Mouse (Mus musculus): ENCODE measurements around the gene 0610030E20Rik. TPM values are rescaled to one million over a fixed set of nuclear protein-coding genes. Genes with fewer than 3 reads are reported as not detected.
A peak's percentile ranks its signal among the peaks of the same experiment; 100 is the strongest.

0610030E20Rik gene
- polyA plus RNA-seq, 1 experiment from 2014 or later: 17.1 TPM

DNA sequence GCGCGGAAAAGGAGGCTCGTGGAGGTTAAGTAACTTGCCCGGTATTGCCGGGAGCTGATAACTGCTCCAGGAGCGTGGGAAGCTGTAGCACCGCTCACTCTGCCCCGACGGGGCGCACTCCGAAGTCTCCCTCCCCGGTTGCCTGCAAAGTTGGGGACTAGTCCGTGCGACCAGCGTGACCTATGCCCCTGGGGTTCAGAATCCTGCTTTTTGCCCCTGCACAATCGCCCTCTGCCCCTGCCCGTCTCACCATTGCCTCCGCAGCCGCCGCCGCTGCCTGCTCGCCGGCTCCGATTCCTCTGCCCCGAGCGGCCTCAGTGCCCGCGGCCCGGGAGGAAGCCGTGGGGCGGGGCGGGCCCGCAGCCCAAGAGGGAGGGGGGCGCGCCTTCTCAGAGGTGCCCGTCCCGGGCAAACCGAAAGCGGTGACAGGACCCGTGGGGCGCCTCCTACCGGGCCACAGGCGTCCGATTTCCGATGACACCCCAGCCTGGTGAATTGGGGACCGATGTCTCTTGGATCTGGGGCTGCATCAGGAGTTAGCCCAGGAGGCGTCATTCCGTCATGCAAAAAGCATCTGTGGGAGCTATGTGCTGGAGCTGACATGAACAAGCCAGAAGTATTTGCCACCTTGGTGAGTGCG lies 33.1 kb downstream of the 0610030E20Rik start, which contains the start of gene Vamp5:
TSS of gene Vamp5 (minus strand) at position 338 of the 640 bp plus-strand sequence.
- ATAC-seq (replicated peaks; ENCODE audit: low FRiP score): peak; percentile 78
- Histone ChIP-seq H3K4me3 (ENCODE audit: low read depth, low read length) (peak within 1 kb of the TSS; percentile 78), H3K27ac (ENCODE audit: low read depth, low read length) (peak within 1 kb of the TSS; percentile 83), H3K9me3 (ENCODE audit: control insufficient read depth, low read length) (no peaks in the 10 kb centered on the region), H3K4me1 (replicated peaks; ENCODE audit: control insufficient read depth, insufficient read depth, low read length) (peaks cover 39% of the 10 kb centered on the region), H3K36me3 (ENCODE audit: control insufficient read depth, insufficient read depth, low read length) (peaks cover 4% of the 10 kb centered on the region; the same call in 1 of the 2 replicates), H3K4me2 (peak within 1 kb of the TSS; percentile 68), H3K27me3 (replicated peaks; ENCODE audit: control insufficient read depth, insufficient read depth, low read length) (no peaks in the 10 kb centered on the region), H3K9ac (ENCODE audit: low read depth, low read length) (peak within 1 kb of the TSS; percentile 80)
- DNase-seq (ENCODE audit: low spot score): peak; percentile 80
- WGBS: under 1% methylated on average over 49 of the region's 49 CpGs

DNA sequence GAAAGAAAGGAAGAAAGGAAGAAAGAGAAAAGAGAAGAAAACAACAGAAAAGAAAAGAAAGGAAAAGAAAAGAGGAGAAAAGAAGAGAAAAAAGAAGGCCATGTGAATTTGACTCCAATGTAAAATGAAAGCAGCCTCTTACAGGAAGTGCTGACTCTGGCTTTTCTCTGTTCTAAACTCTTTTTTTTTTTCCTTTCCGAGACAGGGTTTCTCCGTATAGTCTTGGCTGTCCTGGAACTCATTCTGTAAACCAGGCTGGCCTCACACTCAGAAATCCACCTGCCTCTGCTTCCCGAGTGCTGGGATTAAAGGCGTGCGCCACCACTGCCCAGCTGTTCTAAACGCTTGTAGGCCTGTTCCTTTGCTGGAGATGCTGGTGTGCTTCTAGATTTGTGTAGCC lies 35.4 kb downstream of the 0610030E20Rik start:
- peak overlapping the region; percentile 94 for H3K27ac ChIP-seq (ENCODE audit: low read depth, low read length)
- H3K9ac ChIP-seq (ENCODE audit: low read depth, low read length): no peak overlapping the region
- WGBS: 81% methylated on average over 6 of the region's 6 CpGs
- H3K9me3 ChIP-seq (ENCODE audit: control insufficient read depth, low read length): no peaks in the 10 kb centered on the region
- peaks cover 7% of the 10 kb centered on the region; the same call in 1 of the 2 replicates for H3K36me3 ChIP-seq (ENCODE audit: control insufficient read depth, insufficient read depth, low read length)
- H3K27me3 ChIP-seq (replicated peaks; ENCODE audit: control insufficient read depth, insufficient read depth, low read length): no peaks in the 10 kb centered on the region
- ATAC-seq (replicated peaks; ENCODE audit: low FRiP score): no peak
- no peak overlapping the region for H3K4me2 ChIP-seq
- H3K4me1 ChIP-seq (replicated peaks; ENCODE audit: control insufficient read depth, insufficient read depth, low read length): peaks cover 46% of the 10 kb centered on the region
- H3K4me3 ChIP-seq (ENCODE audit: low read depth, low read length): no peak overlapping the region
- DNase-seq (ENCODE audit: low spot score): no peak

DNA sequence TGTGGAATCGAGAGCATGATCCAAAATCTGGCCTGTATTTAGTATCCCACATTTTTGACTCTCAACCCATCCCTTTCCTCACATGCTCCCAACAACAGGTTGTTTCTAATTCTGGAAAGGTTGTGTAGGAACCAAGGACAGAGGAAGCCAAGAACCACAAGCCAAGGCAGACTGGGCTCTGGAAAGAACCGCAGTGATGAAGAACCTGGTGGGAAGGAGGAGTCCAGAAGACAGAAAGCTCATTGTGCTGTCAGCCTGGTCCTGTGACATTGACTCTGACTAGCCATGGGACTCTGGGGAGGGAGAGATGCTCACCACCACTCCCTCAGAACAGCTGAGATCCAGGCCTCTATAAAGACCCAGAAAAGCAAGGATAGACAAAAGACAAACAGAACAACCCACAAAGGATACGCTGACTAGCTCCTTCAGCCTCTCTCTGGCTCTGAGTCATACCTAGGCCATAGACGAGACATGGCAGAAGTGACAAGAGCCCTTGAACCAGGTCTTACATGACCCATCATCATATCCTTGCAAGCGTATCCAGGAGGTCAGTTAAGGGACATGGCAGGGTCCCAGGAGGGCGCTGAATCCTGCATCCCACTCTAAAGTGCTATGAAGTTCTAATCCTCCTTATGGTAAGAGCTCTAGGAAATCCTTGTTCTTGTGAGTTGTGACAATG lies 36.2 kb downstream of the 0610030E20Rik start:
- H3K4me3 ChIP-seq (ENCODE audit: low read depth, low read length): no peak overlapping the region

GRCm38 (mm10) chr6:72383952-72384351 lies 36.8 kb downstream of the 0610030E20Rik start:
- no peaks in the 10 kb centered on the region for H3K27me3 ChIP-seq (replicated peaks; ENCODE audit: control insufficient read depth, insufficient read depth, low read length)
- DNase-seq (ENCODE audit: low spot score): no peak
- H3K4me3 ChIP-seq (ENCODE audit: low read depth, low read length): no peak overlapping the region
- peak overlapping the region; percentile 10 for H3K9ac ChIP-seq (ENCODE audit: low read depth, low read length)
- ATAC-seq (replicated peaks; ENCODE audit: low FRiP score): peak; percentile 90
- peaks cover 7% of the 10 kb centered on the region; the same call in 1 of the 2 replicates for H3K36me3 ChIP-seq (ENCODE audit: control insufficient read depth, insufficient read depth, low read length)
- H3K4me2 ChIP-seq: peak overlapping the region; percentile 47
- peaks cover 54% of the 10 kb centered on the region for H3K4me1 ChIP-seq (replicated peaks; ENCODE audit: control insufficient read depth, insufficient read depth, low read length)
- 57% methylated on average over 7 of the region's 7 CpGs for WGBS
- H3K27ac ChIP-seq (ENCODE audit: low read depth, low read length): peak overlapping the region; percentile 94
- H3K9me3 ChIP-seq (ENCODE audit: control insufficient read depth, low read length): no peaks in the 10 kb centered on the region

More for the DNA sequence above, 36.2 kb downstream of the 0610030E20Rik start:
- Histone ChIP-seq H3K4me1 (replicated peaks; ENCODE audit: control insufficient read depth, insufficient read depth, low read length) (peaks cover 52% of the 10 kb centered on the region), H3K27me3 (replicated peaks; ENCODE audit: control insufficient read depth, insufficient read depth, low read length) (no peaks in the 10 kb centered on the region), H3K9ac (ENCODE audit: low read depth, low read length) (peak overlapping the region; percentile 10), H3K4me2 (peak overlapping the region; percentile 47), H3K36me3 (ENCODE audit: control insufficient read depth, insufficient read depth, low read length) (peaks cover 7% of the 10 kb centered on the region; the same call in 1 of the 2 replicates), H3K9me3 (ENCODE audit: control insufficient read depth, low read length) (no peaks in the 10 kb centered on the region), H3K27ac (ENCODE audit: low read depth, low read length) (peak overlapping the region; percentile 94)
- ATAC-seq (replicated peaks; ENCODE audit: low FRiP score) (no peak; the same call in 1 of the 2 replicates), DNase-seq (ENCODE audit: low spot score) (no peak)
- 67% methylated on average over 6 of the region's 6 CpGs for WGBS

- peaks cover 59% of the 10 kb centered on the region for H3K4me1 ChIP-seq (replicated peaks; ENCODE audit: control insufficient read depth, insufficient read depth, low read length)
- H3K9ac ChIP-seq (ENCODE audit: low read depth, low read length): no peak overlapping the region
- H3K4me3 ChIP-seq (ENCODE audit: low read depth, low read length): no peak overlapping the region
- peaks cover 7% of the 10 kb centered on the region; the same call in 1 of the 2 replicates for H3K36me3 ChIP-seq (ENCODE audit: control insufficient read depth, insufficient read depth, low read length)
- H3K27me3 ChIP-seq (replicated peaks; ENCODE audit: control insufficient read depth, insufficient read depth, low read length): no peaks in the 10 kb centered on the region
- DNase-seq (ENCODE audit: low spot score) (no peak), ATAC-seq (replicated peaks; ENCODE audit: low FRiP score) (no peak)
- H3K27ac ChIP-seq (ENCODE audit: low read depth, low read length): peak overlapping the region; percentile 94
- WGBS: 56% methylated on average over 4 of the region's 4 CpGs
- no peaks in the 10 kb centered on the region for H3K9me3 ChIP-seq (ENCODE audit: control insufficient read depth, low read length)
- H3K4me2 ChIP-seq: peak overlapping the region; percentile 1; the same call in 1 of the 2 replicates
Measured at GRCm38 (mm10) chr6:72385258-72385657, 38.1 kb downstream of the 0610030E20Rik start.

GRCm38 (mm10) chr6:72386561-72386960 lies 39.4 kb downstream of the 0610030E20Rik start:
- WGBS: 91% methylated on average over 2 of the region's 2 CpGs
- no peak overlapping the region for H3K4me3 ChIP-seq (ENCODE audit: low read depth, low read length)
- H3K4me1 ChIP-seq (replicated peaks; ENCODE audit: control insufficient read depth, insufficient read depth, low read length): peaks cover 59% of the 10 kb centered on the region
- H3K9ac ChIP-seq (ENCODE audit: low read depth, low read length): no peak overlapping the region
- H3K9me3 ChIP-seq (ENCODE audit: control insufficient read depth, low read length): no peaks in the 10 kb centered on the region
- no peak for ATAC-seq (replicated peaks; ENCODE audit: low FRiP score)
- peaks cover 7% of the 10 kb centered on the region; the same call in 1 of the 2 replicates for H3K36me3 ChIP-seq (ENCODE audit: control insufficient read depth, insufficient read depth, low read length)
- H3K27ac ChIP-seq (ENCODE audit: low read depth, low read length): peak overlapping the region; percentile 94; the same call in 1 of the 2 replicates
- H3K27me3 ChIP-seq (replicated peaks; ENCODE audit: control insufficient read depth, insufficient read depth, low read length): no peaks in the 10 kb centered on the region
- peak overlapping the region; percentile 29; the same call in 1 of the 2 replicates for H3K4me2 ChIP-seq
- DNase-seq (ENCODE audit: low spot score): no peak

DNA sequence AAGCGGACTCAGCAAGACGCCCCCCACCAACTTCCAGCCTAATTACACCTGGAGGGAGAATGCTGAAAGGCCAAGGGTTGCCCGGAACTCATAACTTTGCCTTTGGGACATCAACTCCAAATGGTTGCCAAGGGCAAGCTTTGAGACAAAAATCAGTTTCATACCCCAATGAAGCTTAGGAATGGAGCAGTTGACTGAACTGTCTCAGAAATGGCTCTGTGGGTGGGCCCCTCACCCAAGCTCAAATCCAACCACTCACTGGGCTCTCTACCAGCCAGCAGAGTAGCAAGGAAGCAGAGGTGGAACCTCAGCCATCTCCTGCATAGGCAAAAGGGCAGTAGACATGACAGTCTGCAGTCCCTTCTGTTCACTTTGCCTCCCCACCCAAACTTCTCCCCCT lies 40.7 kb downstream of the 0610030E20Rik start:
- peak overlapping the region; percentile 100 for H3K27ac ChIP-seq (ENCODE audit: low read depth, low read length)
- ATAC-seq (replicated peaks; ENCODE audit: low FRiP score): no peak
- H3K4me2 ChIP-seq: peak overlapping the region; percentile 69
- H3K9me3 ChIP-seq (ENCODE audit: control insufficient read depth, low read length): no peaks in the 10 kb centered on the region
- H3K4me3 ChIP-seq (ENCODE audit: low read depth, low read length): peak overlapping the region; percentile 77
- H3K36me3 ChIP-seq (ENCODE audit: control insufficient read depth, insufficient read depth, low read length): peaks cover 7% of the 10 kb centered on the region; the same call in 1 of the 2 replicates
- WGBS: 86% methylated on average over 3 of the region's 3 CpGs
- H3K4me1 ChIP-seq (replicated peaks; ENCODE audit: control insufficient read depth, insufficient read depth, low read length): peaks cover 55% of the 10 kb centered on the region
- peak overlapping the region; percentile 88 for H3K9ac ChIP-seq (ENCODE audit: low read depth, low read length)
- H3K27me3 ChIP-seq (replicated peaks; ENCODE audit: control insufficient read depth, insufficient read depth, low read length): no peaks in the 10 kb centered on the region
- DNase-seq (ENCODE audit: low spot score): no peak

- Histone ChIP-seq H3K27ac (ENCODE audit: low read depth, low read length) (peak overlapping the region; percentile 100), H3K4me2 (peak overlapping the region; percentile 69), H3K4me1 (replicated peaks; ENCODE audit: control insufficient read depth, insufficient read depth, low read length) (peaks cover 51% of the 10 kb centered on the region), H3K36me3 (ENCODE audit: control insufficient read depth, insufficient read depth, low read length) (peaks cover 7% of the 10 kb centered on the region; the same call in 1 of the 2 replicates), H3K9ac (ENCODE audit: low read depth, low read length) (peak overlapping the region; percentile 88), H3K27me3 (replicated peaks; ENCODE audit: control insufficient read depth, insufficient read depth, low read length) (no peaks in the 10 kb centered on the region), H3K4me3 (ENCODE audit: low read depth, low read length) (peak overlapping the region; percentile 77), H3K9me3 (ENCODE audit: control insufficient read depth, low read length) (no peaks in the 10 kb centered on the region)
- ATAC-seq (replicated peaks; ENCODE audit: low FRiP score): no peak
- 64% methylated on average over 10 of the region's 10 CpGs for WGBS
- no peak for DNase-seq (ENCODE audit: low spot score)
Measured at GRCm38 (mm10) chr6:72388266-72388665, 41.1 kb downstream of the 0610030E20Rik start.

Data from liver, embryonic 11.5 days (tissue).